Comparison of ENCODE assay signal across 8 mouse cellular contexts in the genomic region with DNA sequence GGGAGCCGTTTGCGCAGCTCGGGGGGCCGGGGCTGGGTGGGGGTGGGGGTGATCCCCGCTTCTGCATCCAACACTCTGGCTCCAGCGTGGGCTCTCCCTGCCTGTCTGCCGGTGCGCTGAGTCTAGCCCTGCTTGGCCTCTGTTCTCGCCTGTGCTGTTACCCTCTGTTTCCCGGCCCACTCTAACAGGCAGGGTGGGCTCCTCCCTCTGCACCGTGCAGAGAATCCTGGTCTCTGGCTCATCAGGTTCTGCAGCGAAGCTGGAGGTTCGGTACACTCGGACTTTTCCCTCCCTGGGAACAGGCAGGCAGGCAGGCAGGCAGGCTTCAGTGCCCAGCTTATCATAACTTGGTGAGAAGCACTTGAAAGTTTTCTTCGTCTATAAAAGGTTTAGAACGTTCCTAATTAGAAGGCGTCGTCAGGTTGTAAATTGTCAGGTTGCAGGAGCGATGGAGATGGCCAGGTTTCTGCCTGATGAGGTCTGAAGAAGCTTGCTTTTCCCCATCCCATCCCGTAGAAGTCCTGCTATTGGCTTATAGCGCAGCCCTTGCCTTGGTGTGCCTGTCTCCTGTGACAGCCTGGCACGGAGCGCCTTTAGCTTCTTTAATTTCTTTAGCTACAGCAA. TPM values are rescaled to one million over a fixed set of nuclear protein-coding genes. Genes with fewer than 3 reads are reported as not detected.
A peak's percentile ranks its signal among the peaks of the same experiment; 100 is the strongest.
DNase-seq lines count a peak whose midpoint lies in the region; ATAC-seq and TF ChIP-seq lines count a peak whose summit lies in the region.

No protein-coding gene starts in this region.

- H3K27ac ChIP-seq in brown adipose tissue, adult 24 weeks (replicated peaks; ENCODE audit: low read depth, low read length) = peak overlapping the region; percentile 57
- H3K27ac ChIP-seq in intestine, postnatal 0 days (ENCODE audit: low read depth, low read length) = peak overlapping the region; percentile 87
- H3K27ac ChIP-seq in liver, embryonic 16.5 days (ENCODE audit: low read length) = peak overlapping the region; percentile 96
- H3K27ac ChIP-seq in olfactory bulb, adult 2 months (ENCODE audit: insufficient read depth, low read depth, low read length) = no peak overlapping the region

- peak; percentile 4; the same call in 1 of the 2 replicates for TF ChIP-seq POLR2A in olfactory bulb, adult 2 months (IDR thresholded peaks at IDR 0.05; ENCODE audit: insufficient read depth, low read depth, low read length)

- peak overlapping the region; percentile 84 for H3K4me2 ChIP-seq in intestine, postnatal 0 days (replicated peaks; ENCODE audit: low read depth)
- H3K4me2 ChIP-seq in liver, embryonic 16.5 days (ENCODE audit: low read depth, low read length) = peak overlapping the region; percentile 73

- no peaks in the 10 kb centered on the region for H3K4me1 ChIP-seq in brown adipose tissue, adult 24 weeks (ENCODE audit: control insufficient read depth, insufficient read depth, insufficient read length, low read length)
- no peaks in the 10 kb centered on the region; the same call in 1 of the 2 replicates for H3K4me1 ChIP-seq in intestine, postnatal 0 days (replicated peaks; ENCODE audit: control insufficient read depth, insufficient read depth, low read length)
- H3K4me1 ChIP-seq in liver, embryonic 16.5 days (ENCODE audit: control insufficient read depth, low read depth, low read length) = peaks cover 16% of the 10 kb centered on the region
- H3K4me1 ChIP-seq in olfactory bulb, adult 2 months (ENCODE audit: control insufficient read depth, insufficient read depth, low read length) = peaks cover 2% of the 10 kb centered on the region; the same call in 1 of the 2 replicates

- no peaks in the 10 kb centered on the region for H3K36me3 ChIP-seq in intestine, postnatal 0 days (ENCODE audit: control insufficient read depth, insufficient read depth)
- H3K36me3 ChIP-seq in liver, embryonic 16.5 days (ENCODE audit: control insufficient read depth, insufficient read depth) = peaks cover 10% of the 10 kb centered on the region

- H3K9me3 ChIP-seq in intestine, postnatal 0 days (ENCODE audit: control insufficient read depth) = no peaks in the 10 kb centered on the region
- H3K9me3 ChIP-seq in liver, embryonic 16.5 days (replicated peaks; ENCODE audit: control insufficient read depth, low read length) = no peaks in the 10 kb centered on the region

- WGBS in intestine, postnatal 0 days = 2% methylated on average over 23 of the region's 23 CpGs
- 2% methylated on average over 18 of the region's 23 CpGs for WGBS in liver, embryonic 16.5 days (ENCODE audit: insufficient replicate concordance)
- WGBS in olfactory bulb, adult 2 months = under 1% methylated on average over 23 of the region's 23 CpGs

- H3K4me3 ChIP-seq in brown adipose tissue, adult 24 weeks (ENCODE audit: insufficient read depth, low read depth, low read length) = peak overlapping the region; percentile 84
- peak overlapping the region; percentile 90 for H3K4me3 ChIP-seq in intestine, postnatal 0 days (ENCODE audit: low read depth, low read length)
- peak overlapping the region; percentile 96 for H3K4me3 ChIP-seq in liver, embryonic 16.5 days (ENCODE audit: low read depth, low read length)
- peak overlapping the region; percentile 88 for H3K4me3 ChIP-seq in olfactory bulb, adult 2 months (ENCODE audit: insufficient read depth, low read depth, low read length)

- no peak for TF ChIP-seq CTCF in intestine, postnatal 0 days (IDR thresholded peaks at IDR 0.05; ENCODE audit: low read depth)
- TF ChIP-seq CTCF in olfactory bulb, adult 2 months (IDR thresholded peaks at IDR 0.05; ENCODE audit: insufficient read depth, low read depth, low read length) = no peak

- DNase-seq in retina, adult 2 months (ENCODE audit: low read depth, low spot score) = peak; percentile 9
- no peak for DNase-seq in retina, postnatal 1 day

- H3K9ac ChIP-seq in intestine, postnatal 0 days (ENCODE audit: low read depth, low read length) = peak overlapping the region; percentile 79
- H3K9ac ChIP-seq in liver, embryonic 16.5 days (ENCODE audit: low read depth, low read length) = peak overlapping the region; percentile 96

- peak; percentile 48 for ATAC-seq in frontal cortex, adult (ENCODE audit: low TSS enrichment)
- 0 out of 2 replicates have a peak, but pooled peaks have one; percentile 11 for ATAC-seq in intestine, postnatal 0 days
- peak; percentile 14 for ATAC-seq in liver, embryonic 16.5 days (ENCODE audit: low read depth)
- ATAC-seq in inflammation-experienced regulatory T-cells, adult 6 months = no peak

- H3K27me3 ChIP-seq in intestine, postnatal 0 days (replicated peaks; ENCODE audit: control insufficient read depth, insufficient read depth, low read length) = no peaks in the 10 kb centered on the region
- H3K27me3 ChIP-seq in liver, embryonic 16.5 days (ENCODE audit: control insufficient read depth, insufficient read depth, low read depth, low read length) = no peaks in the 10 kb centered on the region

RNA-seq across cellular contexts. Expression of a gene that starts 0.9 kb away (rescaled TPM):
- polyA plus RNA-seq in brown adipose tissue, adult 24 weeks (2012; ENCODE audit: insufficient read depth, insufficient read length, missing spikeins) = 10.1 and 15.5 TPM in 2 replicates
- polyA plus RNA-seq in intestine, postnatal 0 days (2015; fragmentation: Nextera tagmentation; extraction: Ambion mirVana) = 91.0 and 98.5 TPM in 2 replicates
- polyA plus RNA-seq in liver, embryonic 16.5 days (2015; fragmentation: Nextera tagmentation; extraction: Ambion mirVana) = 42.6 and 44.4 TPM in 2 replicates
- polyA plus RNA-seq in olfactory bulb, adult 2 months (2012; ENCODE audit: insufficient read depth, insufficient read length, low replicate concordance, missing spikeins) = not detected in 2 replicates
- polyA plus RNA-seq in inflammation-experienced regulatory T-cells, adult 6 months (2017; shearing (Covaris generic)) = 1 to 10 TPM in 2 of 3 experiments, under 1 TPM in 1; 0.94 to 5.9 (median 1.2) TPM
